Mouse (Mus musculus) CD4-positive, CD25-positive, alpha-beta regulatory T cell, adult 9 weeks (primary cell): Measurements from ENCODE around the gene Dner. TPM values are rescaled to one million over a fixed set of nuclear protein-coding genes. Genes with fewer than 3 reads are reported as not detected.

Experiments
- polyA plus RNA-seq: library from polyadenylated mRNA; unstranded; fragments of 100-300 nt; shearing (Covaris generic); gene quantifications from one replicate; pipeline ENCODE4 v1.2.1, GENCODE M21; 2017

Dner gene
- polyA plus RNA-seq = not detected

GRCm38 (mm10) chr1:84695517-84696411, at the start of gene Dner:
Dner (minus strand) TSS chr1:84696221.

GRCm38 (mm10) chr1:84363967-84364366, 332.1 kb downstream of the Dner start, which contains the start of gene Pid1:
Pid1 (minus strand) TSS chr1:84364180.

Other genes starting within 250 kb of the Dner start
- gene Fbxo36, start 143.6 kb upstream of the Dner start, polyA plus RNA-seq = 5.7 TPM
- gene Trip12, start 144.3 kb upstream of the Dner start, polyA plus RNA-seq = 244 TPM
- gene Slc16a14, start 238.9 kb upstream of the Dner start, polyA plus RNA-seq = not detected